Mouse (Mus musculus) ZHBTc4 (cell line): ENCODE results near the gene Ltv1.

Experiments
- DNase-seq: peaks from one replicate; pipeline ENCODE4 v3.0.0-alpha.2; 2011; ENCODE audit warnings: low read depth, low spot score

Ltv1 gene

DNA sequence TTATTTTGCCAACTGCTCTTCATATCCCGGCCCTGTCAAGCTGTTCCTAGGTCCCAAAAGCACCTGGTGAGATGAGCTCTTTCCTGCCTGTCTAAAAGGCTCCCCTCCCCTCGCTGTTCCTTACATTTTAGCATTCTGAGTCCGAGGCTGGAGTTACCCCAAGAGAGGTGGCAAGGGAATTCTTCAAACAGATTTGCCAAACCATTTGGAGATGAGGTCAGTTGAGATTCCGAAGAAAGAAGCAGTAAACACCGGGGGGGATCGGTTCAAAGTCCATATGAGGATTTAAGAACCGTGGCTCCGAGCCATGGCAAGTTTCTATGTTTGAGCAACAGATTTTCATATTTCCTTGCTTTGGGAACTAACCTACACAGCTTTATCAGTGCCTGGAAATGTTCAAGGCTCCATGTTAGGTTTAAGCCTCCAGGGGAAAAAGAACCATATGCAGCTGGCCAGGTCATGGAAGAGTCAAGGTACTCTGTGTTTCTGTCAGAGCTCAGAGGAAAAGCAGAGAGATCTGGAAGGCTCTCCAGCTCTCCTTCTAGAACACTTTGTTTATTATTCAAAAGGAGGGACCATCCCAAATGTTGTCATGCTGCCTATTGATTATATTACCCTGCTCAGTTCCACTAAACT is 4.0 kb upstream of the Ltv1 start:
- no peak for DNase-seq

- DNase-seq = peak; percentile 25
These were observed 528 bp upstream of the Ltv1 start for GRCm38 (mm10) chr10:13193496-13193895.

GRCm38 (mm10) chr10:13189881-13190280 is 3.1 kb downstream of the Ltv1 start:
- DNase-seq = no peak

- DNase-seq = no peak
These were observed 6.2 kb downstream of the Ltv1 start for GRCm38 (mm10) chr10:13186754-13187153.

GRCm38 (mm10) chr10:13184170-13184766 is 8.7 kb downstream of the Ltv1 start:
- no peak for DNase-seq

- DNase-seq = no peak
These were observed 12.8 kb downstream of the Ltv1 start for GRCm38 (mm10) chr10:13180211-13180610.

GRCm38 (mm10) chr10:13177973-13178624 is 14.9 kb downstream of the Ltv1 start, which contains the start of gene Zc2hc1b:
Zc2hc1b (minus strand) TSS chr10:13178023.
- no peak for DNase-seq

- no peak for DNase-seq
These were observed 17.1 kb downstream of the Ltv1 start for GRCm38 (mm10) chr10:13175866-13176265.

DNA sequence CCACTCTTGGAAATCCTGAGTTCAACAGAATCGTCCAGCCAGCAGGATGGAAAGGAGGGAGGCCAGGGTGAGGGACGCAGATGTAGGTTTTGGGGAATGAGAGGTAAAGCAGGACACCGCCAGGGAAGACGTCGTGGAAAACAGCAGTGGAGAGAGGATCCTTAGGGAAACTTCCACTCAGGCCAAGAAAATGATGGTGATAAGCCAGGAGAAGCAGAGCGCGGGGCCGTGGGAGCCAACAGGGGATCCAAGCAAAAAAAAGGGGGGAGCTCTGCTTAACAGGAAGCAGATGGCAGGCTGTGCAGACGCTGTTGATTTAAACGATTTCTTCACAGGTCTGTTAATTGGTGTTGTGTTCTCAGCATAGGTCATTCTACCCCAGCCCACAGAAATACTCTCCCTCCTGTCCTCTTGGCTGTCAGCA is 20.2 kb downstream of the Ltv1 start:
- no peak for DNase-seq

DNA sequence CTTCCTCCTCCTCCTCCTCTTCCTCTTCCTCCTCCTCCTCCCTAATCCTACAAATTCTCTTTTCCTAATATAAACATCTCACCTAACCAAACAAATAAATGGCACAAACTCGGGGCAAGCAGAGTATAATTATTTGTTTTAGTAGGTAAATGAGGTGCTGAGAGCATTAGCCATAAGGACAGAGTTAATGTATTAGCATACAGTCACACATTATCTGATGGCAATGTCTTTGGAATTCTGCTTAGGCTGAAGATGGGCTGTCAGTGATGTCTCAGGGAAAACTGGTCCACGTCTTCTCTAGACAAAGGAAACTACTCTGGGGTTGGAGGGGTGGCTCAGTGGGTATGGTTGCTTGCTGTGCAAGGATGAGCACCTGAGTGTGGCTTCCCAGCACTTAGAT is 21.5 kb downstream of the Ltv1 start:
- DNase-seq = no peak

DNA sequence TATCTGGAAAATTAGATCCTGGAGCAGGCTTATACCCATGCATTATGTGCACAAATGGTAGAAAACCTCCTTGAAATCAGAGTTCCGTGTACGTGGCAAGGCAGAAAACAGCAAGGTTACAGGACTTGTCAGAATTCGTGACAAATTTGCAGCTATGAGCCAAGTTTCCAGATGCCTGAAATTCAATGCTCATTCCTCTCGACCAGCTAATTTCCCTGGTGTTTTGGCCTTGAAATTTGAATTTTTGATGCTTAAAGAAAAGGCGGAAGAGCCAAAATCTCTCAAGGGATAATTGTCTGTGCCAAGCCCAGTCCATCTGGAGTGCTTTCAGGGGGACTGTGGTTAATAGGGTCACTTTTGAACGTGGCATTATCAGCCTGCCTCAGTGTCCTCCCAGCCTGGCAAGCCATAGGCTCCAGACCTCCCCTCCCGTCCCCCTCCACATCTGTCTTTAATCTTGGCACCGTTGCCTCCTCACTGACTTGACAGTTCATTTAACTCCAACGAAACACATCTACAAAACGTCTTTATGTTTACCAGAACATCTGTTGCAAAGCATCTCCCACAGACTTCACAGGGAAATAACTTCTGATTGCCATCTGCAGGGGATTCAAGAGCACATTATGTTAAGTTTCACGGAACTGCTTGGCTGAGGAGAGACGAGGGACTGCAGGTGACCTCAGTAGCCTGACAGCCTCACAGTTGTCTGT is 22.1 kb downstream of the Ltv1 start:
- no peak for DNase-seq

DNA sequence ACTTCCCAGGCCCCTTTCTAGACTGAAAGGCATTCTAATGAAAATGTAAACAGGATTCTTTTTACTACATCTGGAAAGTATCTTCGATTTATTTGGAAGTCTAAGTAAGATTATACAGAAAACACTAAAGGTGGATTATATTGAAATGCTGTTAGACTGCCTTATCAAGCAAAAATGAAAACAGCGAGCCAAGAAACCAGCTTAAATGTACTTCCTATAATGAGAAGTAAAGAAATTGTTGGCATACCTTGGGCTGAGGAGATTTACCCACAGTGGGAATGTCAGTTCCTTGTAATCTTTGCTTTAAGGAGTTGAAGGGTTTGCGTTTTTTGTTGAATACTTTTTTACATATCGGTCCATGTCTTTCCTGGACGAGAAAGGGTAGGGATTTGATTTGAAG is 24.5 kb downstream of the Ltv1 start:
- no peak for DNase-seq

- no peak for DNase-seq
These were observed 30.9 kb downstream of the Ltv1 start for GRCm38 (mm10) chr10:13162031-13162430.

- DNase-seq = no peak
These were observed 32.1 kb downstream of the Ltv1 start for GRCm38 (mm10) chr10:13160913-13161312.

GRCm38 (mm10) chr10:13155377-13155776 is 37.6 kb downstream of the Ltv1 start:
- DNase-seq = no peak

GRCm38 (mm10) chr10:13152811-13153364 is 40.1 kb downstream of the Ltv1 start:
- DNase-seq = no peak

DNA sequence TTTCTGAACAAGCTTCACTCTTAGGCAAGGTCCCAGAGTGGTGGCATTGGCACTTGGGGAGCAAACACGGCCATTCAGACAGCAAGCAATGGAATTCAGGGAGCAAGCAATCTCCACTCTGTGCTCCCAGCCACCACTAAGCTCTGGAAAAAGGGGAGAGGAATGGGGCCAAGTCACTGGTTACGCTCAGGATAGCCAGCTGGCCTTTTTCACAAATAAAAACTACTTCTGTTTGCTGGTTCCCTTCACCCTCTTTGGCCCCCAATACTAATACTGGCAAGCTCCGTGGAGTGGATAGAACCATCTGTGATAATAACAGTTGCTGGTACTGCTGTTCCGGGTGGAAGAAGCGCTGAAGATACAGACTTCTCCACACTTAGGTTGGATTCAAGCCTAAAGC is 41.6 kb downstream of the Ltv1 start:
- DNase-seq = no peak

- no peak for DNase-seq
These were observed 42.5 kb downstream of the Ltv1 start for GRCm38 (mm10) chr10:13150435-13150834.

DNA sequence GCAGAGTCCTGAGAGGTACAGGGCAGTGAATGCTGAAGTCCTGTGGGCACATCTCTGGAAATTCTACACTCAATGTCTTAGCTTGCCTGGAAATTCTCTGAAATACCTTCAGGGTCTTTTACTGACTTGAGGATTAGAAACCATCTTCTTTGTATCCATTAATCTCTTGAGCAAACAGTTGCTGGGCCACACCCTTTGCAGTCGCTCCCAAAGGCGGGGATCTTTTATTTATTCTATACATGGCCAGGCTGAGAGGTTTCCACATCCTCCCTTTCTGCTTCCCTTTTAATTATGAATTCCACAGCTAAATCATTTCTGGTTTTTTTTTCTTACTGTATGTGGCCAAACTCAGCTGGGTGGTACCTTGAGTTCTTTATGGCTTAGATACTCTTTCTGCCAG is 52.5 kb downstream of the Ltv1 start:
- no peak for DNase-seq

DNA sequence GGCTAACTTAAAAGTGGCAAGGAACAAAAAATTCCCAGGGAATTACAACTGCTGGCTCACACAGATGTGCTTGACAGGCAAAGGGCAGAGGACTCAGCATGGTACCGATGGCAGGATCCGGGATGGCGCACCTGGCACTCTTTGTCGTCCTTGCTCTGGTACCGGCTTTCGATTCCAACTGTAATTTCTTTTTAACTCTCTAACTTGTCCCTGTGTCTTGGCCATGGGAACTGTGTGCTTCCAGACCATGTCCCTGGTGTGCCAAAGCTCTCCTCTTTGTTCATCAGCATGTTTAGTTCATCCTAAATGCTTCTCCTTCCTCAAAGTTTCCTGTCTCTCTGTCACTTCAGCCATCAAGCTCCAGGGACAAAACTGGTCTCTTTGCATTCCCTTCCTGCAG is 55.1 kb downstream of the Ltv1 start:
- DNase-seq = no peak

DNA sequence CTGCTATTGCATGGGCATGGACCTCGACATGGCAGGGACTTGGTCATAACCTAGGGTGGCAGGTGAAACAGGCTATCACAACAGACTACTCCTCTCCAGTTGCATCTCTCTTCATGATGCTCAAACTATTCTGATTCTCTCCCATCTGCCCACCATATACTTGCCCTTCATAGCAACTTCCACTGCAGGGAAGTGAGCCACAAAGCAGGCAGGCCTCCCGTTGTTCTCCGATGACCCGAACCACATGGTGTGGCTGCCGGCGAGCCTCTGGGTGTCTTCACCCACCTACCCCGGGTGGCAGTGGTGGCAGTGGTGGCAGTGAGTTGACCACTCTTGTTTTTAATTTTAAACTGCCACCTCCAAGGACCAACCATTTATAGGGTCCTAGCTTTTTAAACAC is 57.2 kb downstream of the Ltv1 start:
- DNase-seq = no peak

- DNase-seq = no peak
These were observed 57.7 kb downstream of the Ltv1 start for GRCm38 (mm10) chr10:13135276-13135675.
